In genomic region chr4:139624116-139624489, GRCm38 (mm10) we compare ENCODE assay signal across 10 mouse cellular contexts. TPM values are rescaled to one million over a fixed set of nuclear protein-coding genes. Genes with fewer than 3 reads are reported as not detected.
DNase-seq lines count a peak whose midpoint lies in the region; ATAC-seq lines count a peak whose summit lies in the region.
"Had no signal": no experiment of that assay in that cellular context is flagged by ENCODE, and none has a peak within 500 bp of the region (broad histone marks: within the 10 kb centered on the region; RNA-seq: fewer than 3 reads in every experiment).

No protein-coding gene starts in this region.

- intact Hi-C loops in left cerebral cortex, postnatal 36 days (cut with DNase I): no loop called here

- no peak overlapping the region for H3K4me3 ChIP-seq in heart, embryonic 12.5 days
- no peak overlapping the region for H3K4me3 ChIP-seq in heart, embryonic 11.5 days (ENCODE audit: low read depth, low read length)
- peak overlapping the region; percentile 69; the same call in 1 of the 2 replicates for H3K4me3 ChIP-seq in forebrain, embryonic 12.5 days (replicated peaks)
- peak overlapping the region; percentile 75 for H3K4me3 ChIP-seq in kidney, embryonic 16.5 days (ENCODE audit: low read length)
- peak overlapping the region; percentile 71 for H3K4me3 ChIP-seq in midbrain, embryonic 14.5 days (replicated peaks; ENCODE audit: low read depth, low read length)

- no peak overlapping the region for H3K27ac ChIP-seq in heart, embryonic 12.5 days (ENCODE audit: poor library complexity, severe bottlenecking)
- H3K27ac ChIP-seq in heart, embryonic 11.5 days (ENCODE audit: low read depth, low read length): no peak overlapping the region
- no peak overlapping the region for H3K27ac ChIP-seq in forebrain, embryonic 12.5 days
- H3K27ac ChIP-seq in kidney, embryonic 16.5 days (ENCODE audit: low read length): peak overlapping the region; percentile 90
- H3K27ac ChIP-seq in midbrain, embryonic 14.5 days (replicated peaks; ENCODE audit: low read depth, low read length): no peak overlapping the region

- peaks cover 8% of the 10 kb centered on the region; the same call in 1 of the 2 replicates for H3K27me3 ChIP-seq in heart, embryonic 12.5 days (replicated peaks)
- no peaks in the 10 kb centered on the region for H3K27me3 ChIP-seq in heart, embryonic 11.5 days (ENCODE audit: control insufficient read depth, insufficient read depth, low read length)
- H3K27me3 ChIP-seq in forebrain, embryonic 12.5 days: 0 out of 2 replicates have a peak, but pooled peaks cover 2% of the 10 kb centered on the region
- no peaks in the 10 kb centered on the region for H3K27me3 ChIP-seq in kidney, embryonic 16.5 days (ENCODE audit: insufficient read depth, low read length)
- H3K27me3 ChIP-seq in midbrain, embryonic 14.5 days (ENCODE audit: control insufficient read depth, insufficient read depth, low read length): no peaks in the 10 kb centered on the region

- peak overlapping the region; percentile 46; the same call in 1 of the 2 replicates for H3K9ac ChIP-seq in heart, embryonic 12.5 days
- no peak overlapping the region for H3K9ac ChIP-seq in heart, embryonic 11.5 days (ENCODE audit: low read depth, low read length)
- 0 out of 2 replicates have a peak overlapping the region, but pooled peaks have one; percentile 70 for H3K9ac ChIP-seq in forebrain, embryonic 12.5 days
- H3K9ac ChIP-seq in kidney, embryonic 16.5 days (replicated peaks; ENCODE audit: low read length): peak overlapping the region; percentile 73
- H3K9ac ChIP-seq in midbrain, embryonic 14.5 days (replicated peaks; ENCODE audit: low read length): 0 out of 2 replicates have a peak overlapping the region, but pooled peaks have one; percentile 9

- DNase-seq in midbrain, embryonic 14.5 days: no peak
- DNase-seq in left cerebral cortex, postnatal 36 days (ENCODE audit: low spot score in 2 of 2): no peak
- no peak for DNase-seq in testis, postnatal 14 days (ENCODE audit: low spot score)

- 68% methylated on average over 5 of the region's 5 CpGs for WGBS in heart, embryonic 12.5 days
- 69% methylated on average over 5 of the region's 5 CpGs for WGBS in heart, embryonic 11.5 days (ENCODE audit: insufficient replicate concordance)
- 70% methylated on average over 5 of the region's 5 CpGs for WGBS in forebrain, embryonic 12.5 days
- 27% methylated on average over 5 of the region's 5 CpGs for WGBS in kidney, embryonic 16.5 days
- 70% methylated on average over 5 of the region's 5 CpGs for WGBS in midbrain, embryonic 14.5 days

- no peak for ATAC-seq in heart, embryonic 12.5 days (ENCODE audit: insufficient number of reproducible peaks, low FRiP score)
- no peak for ATAC-seq in heart, embryonic 11.5 days (replicated peaks; ENCODE audit: insufficient number of reproducible peaks, low FRiP score, low TSS enrichment)
- no peak for ATAC-seq in forebrain, embryonic 12.5 days (ENCODE audit: low FRiP score)
- ATAC-seq in kidney, embryonic 16.5 days (ENCODE audit: low FRiP score, low TSS enrichment): peak; percentile 44
- ATAC-seq in midbrain, embryonic 14.5 days (ENCODE audit: low FRiP score, low TSS enrichment): no peak
- no peak for ATAC-seq in inflammation-experienced regulatory T-cells, adult 6 months

- peaks cover 16% of the 10 kb centered on the region for H3K4me1 ChIP-seq in heart, embryonic 12.5 days (replicated peaks)
- 0 out of 2 replicates have a peak, but pooled peaks cover 5% of the 10 kb centered on the region for H3K4me1 ChIP-seq in heart, embryonic 11.5 days (ENCODE audit: control insufficient read depth, insufficient read depth, low read length)
- peaks cover 20% of the 10 kb centered on the region for H3K4me1 ChIP-seq in forebrain, embryonic 12.5 days
- peaks cover 19% of the 10 kb centered on the region for H3K4me1 ChIP-seq in kidney, embryonic 16.5 days (ENCODE audit: insufficient read depth, low read length)
- peaks cover 17% of the 10 kb centered on the region for H3K4me1 ChIP-seq in midbrain, embryonic 14.5 days (ENCODE audit: control insufficient read depth, insufficient read depth, low read length)

- 0 out of 2 replicates have a peak, but pooled peaks cover 5% of the 10 kb centered on the region for H3K36me3 ChIP-seq in heart, embryonic 12.5 days
- no peaks in the 10 kb centered on the region for H3K36me3 ChIP-seq in heart, embryonic 11.5 days (ENCODE audit: control insufficient read depth, insufficient read depth, low read length)
- no peaks in the 10 kb centered on the region for H3K36me3 ChIP-seq in forebrain, embryonic 12.5 days (replicated peaks)
- 0 out of 2 replicates have a peak, but pooled peaks cover 4% of the 10 kb centered on the region for H3K36me3 ChIP-seq in kidney, embryonic 16.5 days (ENCODE audit: insufficient read depth, low read length)
- H3K36me3 ChIP-seq in midbrain, embryonic 14.5 days (ENCODE audit: control insufficient read depth, insufficient read depth, low read length): 0 out of 2 replicates have a peak, but pooled peaks cover 3% of the 10 kb centered on the region

- peak overlapping the region; percentile 93 for H3K4me2 ChIP-seq in heart, embryonic 12.5 days
- H3K4me2 ChIP-seq in heart, embryonic 11.5 days: no peak overlapping the region
- H3K4me2 ChIP-seq in forebrain, embryonic 12.5 days: peak overlapping the region; percentile 79
- peak overlapping the region; percentile 85 for H3K4me2 ChIP-seq in kidney, embryonic 16.5 days (replicated peaks; ENCODE audit: low read depth, low read length)
- peak overlapping the region; percentile 86 for H3K4me2 ChIP-seq in midbrain, embryonic 14.5 days (ENCODE audit: low read length)

- H3K9me3 ChIP-seq in heart, embryonic 12.5 days (replicated peaks): no peaks in the 10 kb centered on the region
- H3K9me3 ChIP-seq in heart, embryonic 11.5 days (replicated peaks; ENCODE audit: control insufficient read depth, low read length): no peaks in the 10 kb centered on the region
- H3K9me3 ChIP-seq in forebrain, embryonic 12.5 days: no peaks in the 10 kb centered on the region
- H3K9me3 ChIP-seq in kidney, embryonic 16.5 days (ENCODE audit: low read length): no peaks in the 10 kb centered on the region
- H3K9me3 ChIP-seq in midbrain, embryonic 14.5 days (ENCODE audit: control insufficient read depth, low read length): no peaks in the 10 kb centered on the region

RNA-seq across cellular contexts. Expression of gene Aldh4a1, which starts 1.4 kb away (rescaled TPM):
- polyA plus RNA-seq in heart, embryonic 12.5 days (2016; fragmentation: Nextera tagmentation; extraction: Ambion mirVana): 22.7 and 23.2 TPM in 2 replicates
- 11.8 and 16.7 TPM in 2 replicates for polyA plus RNA-seq in heart, embryonic 11.5 days (2014; fragmentation: Nextera tagmentation; extraction: Ambion mirVana)
- polyA plus RNA-seq in forebrain, embryonic 12.5 days (2016; fragmentation: Nextera tagmentation; extraction: Ambion mirVana): 19.0 and 19.3 TPM in 2 replicates
- 133 and 149 TPM in 2 replicates for polyA plus RNA-seq in kidney, embryonic 16.5 days (2015; fragmentation: Nextera tagmentation; extraction: Ambion mirVana)
- polyA plus RNA-seq in midbrain, embryonic 14.5 days (2014; fragmentation: Nextera tagmentation; extraction: Ambion mirVana): 14.1 and 15.2 TPM in 2 replicates
- polyA plus RNA-seq in inflammation-experienced regulatory T-cells, adult 6 months (2017; shearing (Covaris generic)): 10 to 100 TPM in 1 of 3 experiments, 1 to 10 TPM in 2; 7.5 to 12.0 (median 8.6) TPM
- total RNA-seq in left cerebral cortex, postnatal 36 days (2021): 10 to 100 TPM; 17.2 to 19.5 TPM

RNA-seq across cellular contexts. Expression of gene Gm21969, which starts 21.1 kb away (rescaled TPM):
- polyA plus RNA-seq in heart, embryonic 12.5 days (2016; fragmentation: Nextera tagmentation; extraction: Ambion mirVana): not detected in 2 replicates
- polyA plus RNA-seq in heart, embryonic 11.5 days (2014; fragmentation: Nextera tagmentation; extraction: Ambion mirVana): not detected in 2 replicates
- polyA plus RNA-seq in forebrain, embryonic 12.5 days (2016; fragmentation: Nextera tagmentation; extraction: Ambion mirVana): not detected in 2 replicates
- not detected in 2 replicates for polyA plus RNA-seq in kidney, embryonic 16.5 days (2015; fragmentation: Nextera tagmentation; extraction: Ambion mirVana)
- not detected in 2 replicates for polyA plus RNA-seq in midbrain, embryonic 14.5 days (2014; fragmentation: Nextera tagmentation; extraction: Ambion mirVana)
- polyA plus RNA-seq in inflammation-experienced regulatory T-cells, adult 6 months (2017; shearing (Covaris generic)): not detected
- total RNA-seq in left cerebral cortex, postnatal 36 days (2021): not detected
- total RNA-seq: gastrocnemius, adult 18-20 months had no signal
- polyA plus RNA-seq: testis, adult 2 months had no signal

RNA-seq across cellular contexts. Expression of gene Tas1r2, which starts 29.2 kb away (rescaled TPM):
- polyA plus RNA-seq in heart, embryonic 12.5 days (2016; fragmentation: Nextera tagmentation; extraction: Ambion mirVana): 0.05 TPM in 1 of 2 replicates, not detected in the other
- not detected in 2 replicates for polyA plus RNA-seq in heart, embryonic 11.5 days (2014; fragmentation: Nextera tagmentation; extraction: Ambion mirVana)
- not detected in 2 replicates for polyA plus RNA-seq in forebrain, embryonic 12.5 days (2016; fragmentation: Nextera tagmentation; extraction: Ambion mirVana)
- not detected in 2 replicates for polyA plus RNA-seq in kidney, embryonic 16.5 days (2015; fragmentation: Nextera tagmentation; extraction: Ambion mirVana)
- not detected in 2 replicates for polyA plus RNA-seq in midbrain, embryonic 14.5 days (2014; fragmentation: Nextera tagmentation; extraction: Ambion mirVana)
- not detected for polyA plus RNA-seq in inflammation-experienced regulatory T-cells, adult 6 months (2017; shearing (Covaris generic))
- not detected for total RNA-seq in left cerebral cortex, postnatal 36 days (2021)
- total RNA-seq: gastrocnemius, adult 18-20 months had no signal
- polyA plus RNA-seq: testis, adult 2 months had no signal

Comparison
In these comparisons a context has a peak if more than half of its experiments do, and no peak if none do; other contexts are left out.
1. H3K4me3 ChIP-seq: peak in forebrain, embryonic 12.5 days (single experiment), kidney, embryonic 16.5 days (single experiment) and midbrain, embryonic 14.5 days (single experiment); none in heart, embryonic 12.5 days (single experiment) and heart, embryonic 11.5 days (single experiment).